Mouse (Mus musculus): ENCODE results near the gene Msantd3. TPM values are rescaled to one million over a fixed set of nuclear protein-coding genes. Genes with fewer than 3 reads are reported as not detected.

Msantd3 gene
- polyA plus RNA-seq, 1 experiment from 2014 or later, result 23.3 TPM

DNA sequence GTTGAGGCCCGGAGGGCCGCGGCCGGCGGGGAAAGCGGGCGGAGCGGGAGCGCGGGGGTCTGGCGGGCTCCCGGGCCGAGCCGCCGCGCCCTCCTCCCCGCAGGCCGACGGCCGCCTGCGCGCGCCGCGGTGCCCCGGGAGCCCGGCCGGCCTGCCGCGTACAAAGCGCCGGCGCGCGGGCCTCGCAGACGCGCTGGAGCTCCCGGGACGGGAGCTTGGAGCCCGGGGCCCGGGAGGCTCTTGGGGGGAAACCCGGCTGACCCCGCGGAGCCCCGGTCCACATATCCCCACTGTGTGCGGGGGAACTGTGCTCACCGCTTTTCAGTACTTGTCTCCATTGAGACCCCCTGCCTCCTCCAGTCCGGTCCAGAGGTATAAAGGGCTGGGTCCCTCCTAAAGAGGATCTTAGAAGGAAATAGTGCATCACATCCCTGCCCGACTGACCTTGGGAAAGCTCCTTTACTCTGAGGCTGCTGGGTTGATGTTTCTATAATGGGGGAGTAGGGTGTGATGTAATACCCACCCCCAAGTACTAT lies 909 bp downstream of the Msantd3 start:
- peak; percentile 81 for ATAC-seq (ENCODE audit: low FRiP score)
- under 1% methylated on average over 39 of the region's 50 CpGs for WGBS
- peaks cover 34% of the 10 kb centered on the region for H3K4me1 ChIP-seq (replicated peaks; ENCODE audit: control insufficient read depth, insufficient read depth, low read length)

DNA sequence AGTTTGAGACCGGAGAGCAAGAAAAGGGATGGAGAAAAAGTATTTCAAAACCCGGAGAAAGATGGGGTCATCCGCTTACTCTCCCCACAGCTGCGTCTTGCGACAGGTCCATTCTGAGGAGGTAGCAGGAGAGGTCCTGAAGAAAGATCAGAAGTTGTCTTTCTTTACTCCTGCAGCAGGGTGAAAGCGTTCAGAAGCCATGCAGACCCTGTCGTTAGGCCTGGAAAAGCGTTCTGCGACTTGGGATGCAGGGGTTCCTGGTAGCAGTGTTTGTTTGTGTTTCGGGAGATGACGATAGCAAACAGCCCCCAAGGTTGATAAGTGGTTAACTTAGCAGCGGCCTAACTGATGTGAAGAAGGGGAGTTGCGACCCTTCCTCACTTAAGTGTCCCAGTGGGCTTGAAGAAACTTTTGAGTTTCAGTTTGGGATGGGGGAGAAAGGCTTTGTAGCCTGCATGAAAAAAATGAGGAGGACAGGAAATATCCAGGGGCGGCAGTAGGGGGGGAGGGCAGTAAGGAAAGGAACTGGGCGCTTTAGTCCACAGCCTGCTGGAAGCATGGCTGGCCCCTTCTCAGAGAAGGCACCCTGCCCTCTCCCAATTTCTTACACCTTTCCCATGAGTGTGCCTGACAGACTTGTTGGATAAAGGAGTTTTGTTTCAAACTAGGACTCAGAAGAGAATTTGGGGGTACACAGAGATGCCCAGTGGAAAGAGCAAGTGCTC lies 2.0 kb downstream of the Msantd3 start:
- no peak overlapping the region for H3K27ac ChIP-seq

More for the DNA sequence above, 909 bp downstream of the Msantd3 start:
- H3K9me3 ChIP-seq (ENCODE audit: control insufficient read depth, low read length), result no peaks in the 10 kb centered on the region
- DNase-seq (ENCODE audit: low spot score), result no peak
- H3K27ac ChIP-seq, result peak overlapping the region; percentile 89
- peak overlapping the region; percentile 93 for H3K9ac ChIP-seq
- H3K36me3 ChIP-seq (replicated peaks; ENCODE audit: control insufficient read depth, insufficient read depth), result no peaks in the 10 kb centered on the region
- peak overlapping the region; percentile 72 for H3K4me3 ChIP-seq (replicated peaks; ENCODE audit: low read length)
- no peaks in the 10 kb centered on the region for H3K27me3 ChIP-seq (ENCODE audit: control insufficient read depth, insufficient read depth, low read length)
- peak overlapping the region; percentile 61 for H3K4me2 ChIP-seq (replicated peaks)

DNA sequence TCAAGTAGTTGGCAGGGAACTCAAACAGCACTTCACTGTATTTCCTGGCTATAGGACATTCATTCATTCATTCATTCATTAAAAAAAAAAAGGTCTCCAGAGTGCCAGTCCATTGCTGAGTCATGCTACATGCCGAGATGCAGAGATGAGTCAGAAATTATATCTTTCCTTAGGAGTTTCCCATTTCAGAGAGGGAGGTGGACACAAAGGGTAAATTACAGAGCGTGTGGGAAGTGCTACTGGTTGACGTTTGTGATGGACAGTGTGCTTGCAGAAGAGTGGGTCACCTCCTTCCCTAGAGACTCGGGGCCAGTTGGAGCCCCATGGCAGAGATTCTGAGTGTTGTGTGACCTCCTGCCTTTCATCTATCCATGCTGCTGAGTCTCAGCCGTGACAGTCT lies 2.6 kb downstream of the Msantd3 start:
- Histone ChIP-seq H3K4me1 (replicated peaks; ENCODE audit: control insufficient read depth, insufficient read depth, low read length) (peaks cover 51% of the 10 kb centered on the region), H3K4me3 (replicated peaks; ENCODE audit: low read length) (peak overlapping the region; percentile 72; the same call in 1 of the 2 replicates), H3K36me3 (replicated peaks; ENCODE audit: control insufficient read depth, insufficient read depth) (no peaks in the 10 kb centered on the region), H3K9ac (peak overlapping the region; percentile 93; the same call in 1 of the 2 replicates), H3K9me3 (ENCODE audit: control insufficient read depth, low read length) (no peaks in the 10 kb centered on the region), H3K27ac (no peak overlapping the region), H3K4me2 (replicated peaks) (peak overlapping the region; percentile 61), H3K27me3 (ENCODE audit: control insufficient read depth, insufficient read depth, low read length) (no peaks in the 10 kb centered on the region)
- no peak for DNase-seq (ENCODE audit: low spot score)
- no peak for ATAC-seq (ENCODE audit: low FRiP score)
- whole genome bisulfite sequencing, result 25% methylated on average over 5 of the region's 5 CpGs

More for the DNA sequence above, 2.0 kb downstream of the Msantd3 start:
- DNase-seq (ENCODE audit: low spot score), result no peak
- ATAC-seq (ENCODE audit: low FRiP score), result no peak
- H3K9ac ChIP-seq, result peak overlapping the region; percentile 93
- peak overlapping the region; percentile 61 for H3K4me2 ChIP-seq (replicated peaks)
- peak overlapping the region; percentile 72 for H3K4me3 ChIP-seq (replicated peaks; ENCODE audit: low read length)
- no peaks in the 10 kb centered on the region for H3K27me3 ChIP-seq (ENCODE audit: control insufficient read depth, insufficient read depth, low read length)
- no peaks in the 10 kb centered on the region for H3K36me3 ChIP-seq (replicated peaks; ENCODE audit: control insufficient read depth, insufficient read depth)
- peaks cover 44% of the 10 kb centered on the region for H3K4me1 ChIP-seq (replicated peaks; ENCODE audit: control insufficient read depth, insufficient read depth, low read length)
- no peaks in the 10 kb centered on the region for H3K9me3 ChIP-seq (ENCODE audit: control insufficient read depth, low read length)
- WGBS, result 2% methylated on average over 15 of the region's 15 CpGs

DNA sequence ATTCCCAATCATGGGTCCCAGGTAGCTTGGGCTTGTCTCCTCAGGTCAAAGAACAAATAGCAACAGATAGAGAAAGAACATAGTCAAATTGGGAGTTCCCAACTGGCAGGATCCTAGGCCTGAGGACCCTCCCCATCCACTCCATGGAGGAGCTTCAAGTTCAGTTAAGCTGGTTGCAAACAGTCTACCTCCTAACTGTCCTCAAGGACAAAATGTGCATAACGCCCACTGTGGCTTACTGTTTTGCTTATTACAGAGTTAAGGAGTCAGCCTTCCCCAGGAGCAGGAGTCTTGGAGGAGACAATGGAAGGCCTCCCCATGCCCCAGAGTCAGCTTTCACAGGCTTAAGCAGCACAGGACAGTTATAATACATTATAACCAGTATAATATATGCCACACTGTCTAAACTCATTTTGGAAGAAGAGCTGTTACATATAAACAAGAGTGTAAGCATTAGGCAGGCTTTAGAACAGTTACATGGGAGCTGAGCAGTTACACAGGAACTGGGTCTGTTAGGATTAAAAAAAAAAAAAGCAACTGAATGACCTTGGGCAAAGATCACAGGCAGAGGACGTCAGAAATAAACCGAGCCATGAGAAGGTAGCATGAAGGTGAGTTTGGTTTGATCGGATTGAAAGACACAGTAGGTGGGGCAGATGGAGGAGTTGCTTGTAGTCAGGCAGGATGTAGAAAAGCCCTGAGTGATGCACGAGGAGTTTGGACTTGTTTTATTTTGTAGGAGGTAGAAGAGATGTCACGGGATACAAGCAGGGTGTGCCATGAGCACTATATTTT lies 3.5 kb downstream of the Msantd3 start:
- no peak overlapping the region for H3K4me3 ChIP-seq (replicated peaks; ENCODE audit: low read length)
- WGBS, result 66% methylated on average over 6 of the region's 6 CpGs

DNA sequence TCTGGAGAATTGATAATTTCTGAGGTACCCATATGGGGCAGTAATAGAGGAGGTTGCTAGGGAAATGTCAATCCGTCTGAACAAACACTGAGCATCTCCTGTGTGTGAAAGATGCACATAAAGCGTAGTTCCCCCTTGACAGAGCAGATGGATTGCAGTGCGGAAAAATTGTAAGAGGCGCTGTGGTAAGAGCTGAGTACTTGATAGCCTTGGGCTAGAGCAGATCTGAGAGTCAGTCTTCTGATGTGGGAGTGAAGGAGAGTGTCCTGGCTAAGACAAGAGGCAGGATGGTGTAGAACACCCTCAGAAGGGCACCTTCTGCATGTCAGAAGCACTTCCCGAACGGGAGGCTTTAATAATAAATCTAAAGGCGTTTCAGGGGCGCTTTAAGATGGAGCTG lies 4.4 kb downstream of the Msantd3 start:
- no peak for ATAC-seq (ENCODE audit: low FRiP score)
- Histone ChIP-seq H3K4me2 (replicated peaks) (no peak overlapping the region), H3K4me3 (replicated peaks; ENCODE audit: low read length) (no peak overlapping the region), H3K36me3 (replicated peaks; ENCODE audit: control insufficient read depth, insufficient read depth) (no peaks in the 10 kb centered on the region), H3K9me3 (ENCODE audit: control insufficient read depth, low read length) (no peaks in the 10 kb centered on the region), H3K27ac (no peak overlapping the region), H3K27me3 (ENCODE audit: control insufficient read depth, insufficient read depth, low read length) (no peaks in the 10 kb centered on the region), H3K9ac (no peak overlapping the region), H3K4me1 (replicated peaks; ENCODE audit: control insufficient read depth, insufficient read depth, low read length) (peaks cover 69% of the 10 kb centered on the region)
- WGBS, result 60% methylated on average over 8 of the region's 8 CpGs
- DNase-seq (ENCODE audit: low spot score), result no peak

More for the DNA sequence above, 3.5 kb downstream of the Msantd3 start:
- no peaks in the 10 kb centered on the region for H3K36me3 ChIP-seq (replicated peaks; ENCODE audit: control insufficient read depth, insufficient read depth)
- H3K9ac ChIP-seq, result no peak overlapping the region
- DNase-seq (ENCODE audit: low spot score), result no peak
- no peaks in the 10 kb centered on the region for H3K27me3 ChIP-seq (ENCODE audit: control insufficient read depth, insufficient read depth, low read length)
- H3K4me2 ChIP-seq (replicated peaks), result no peak overlapping the region
- no peak overlapping the region for H3K27ac ChIP-seq
- no peaks in the 10 kb centered on the region for H3K9me3 ChIP-seq (ENCODE audit: control insufficient read depth, low read length)
- peaks cover 60% of the 10 kb centered on the region for H3K4me1 ChIP-seq (replicated peaks; ENCODE audit: control insufficient read depth, insufficient read depth, low read length)
- ATAC-seq (ENCODE audit: low FRiP score), result no peak

DNA sequence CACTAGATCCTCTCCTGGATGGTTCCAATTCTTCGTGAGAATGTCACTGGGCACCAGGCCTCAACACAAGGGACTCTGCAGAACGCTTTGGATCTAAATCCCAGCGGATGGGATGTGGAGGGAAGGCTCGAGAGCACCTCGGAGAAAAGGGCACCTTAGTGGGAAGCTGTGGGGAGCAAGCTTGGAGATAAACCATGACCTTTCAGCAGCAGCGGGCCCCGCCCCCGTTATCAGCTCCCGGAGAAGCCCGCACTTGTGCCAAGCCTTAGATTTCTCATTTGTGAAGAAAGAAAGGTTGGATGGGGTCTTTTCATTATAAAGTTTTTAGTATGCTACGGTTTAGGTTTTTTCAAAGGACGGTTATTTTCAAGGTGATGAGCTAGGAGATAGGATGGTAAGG lies 6.2 kb downstream of the Msantd3 start:
- Histone ChIP-seq H3K36me3 (replicated peaks; ENCODE audit: control insufficient read depth, insufficient read depth) (no peaks in the 10 kb centered on the region), H3K9me3 (ENCODE audit: control insufficient read depth, low read length) (no peaks in the 10 kb centered on the region), H3K27me3 (ENCODE audit: control insufficient read depth, insufficient read depth, low read length) (no peaks in the 10 kb centered on the region), H3K9ac (0 out of 2 replicates have a peak overlapping the region, but pooled peaks have one; percentile 25), H3K4me2 (replicated peaks) (no peak overlapping the region), H3K4me1 (replicated peaks; ENCODE audit: control insufficient read depth, insufficient read depth, low read length) (peaks cover 69% of the 10 kb centered on the region), H3K4me3 (replicated peaks; ENCODE audit: low read length) (no peak overlapping the region), H3K27ac (0 out of 2 replicates have a peak overlapping the region, but pooled peaks have one; percentile 63)
- 39% methylated on average over 12 of the region's 12 CpGs for WGBS
- DNase-seq (ENCODE audit: low spot score), result no peak
- ATAC-seq (ENCODE audit: low FRiP score), result no peak

DNA sequence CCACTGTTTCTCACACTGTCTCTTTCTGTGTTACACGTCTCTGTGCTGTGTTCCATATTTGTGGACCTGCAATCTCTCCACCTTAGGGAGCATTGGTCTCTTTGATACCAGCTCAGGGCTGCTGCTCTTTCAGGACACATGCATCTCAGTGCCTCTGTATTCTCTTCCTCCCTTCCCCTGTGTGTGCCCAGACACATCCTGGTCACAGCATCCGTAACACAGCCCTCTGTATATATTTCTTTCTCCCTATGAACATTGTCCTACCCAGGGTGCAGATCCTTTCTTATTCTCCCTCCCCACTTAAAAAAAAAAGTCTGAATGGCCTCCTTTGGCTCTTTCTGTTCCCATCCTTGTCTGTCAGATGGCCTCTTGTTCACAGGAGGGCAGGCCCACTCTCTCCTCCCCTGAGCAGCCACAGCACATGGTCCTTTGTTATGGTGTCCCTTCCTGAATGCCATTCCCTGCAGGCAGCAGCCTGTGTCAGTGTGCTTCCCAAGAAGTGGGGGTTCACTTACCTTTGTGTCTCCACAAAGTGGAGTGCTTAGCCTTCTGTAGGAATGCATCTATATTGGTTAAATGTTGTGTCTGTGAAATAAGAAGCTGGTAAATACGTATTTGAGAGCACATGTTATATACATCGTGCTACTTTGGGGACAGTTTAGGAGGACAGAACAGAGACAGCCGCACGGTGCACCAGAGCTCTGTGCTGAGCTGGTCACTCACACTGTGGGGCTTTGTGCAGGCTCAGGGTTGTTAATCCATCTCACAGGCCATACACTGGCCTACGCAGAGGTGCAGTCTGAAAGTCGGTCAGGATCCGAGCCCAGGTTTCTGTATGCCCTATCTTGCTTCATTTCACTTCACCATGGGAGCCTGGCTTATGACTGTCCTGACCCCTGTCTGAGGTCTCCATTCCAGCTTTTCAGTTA lies 7.1 kb downstream of the Msantd3 start:
- Histone ChIP-seq H3K27me3 (ENCODE audit: control insufficient read depth, insufficient read depth, low read length) (no peaks in the 10 kb centered on the region), H3K4me2 (replicated peaks) (no peak overlapping the region), H3K27ac (peak overlapping the region; percentile 63), H3K9ac (peak overlapping the region; percentile 25; the same call in 1 of the 2 replicates), H3K9me3 (ENCODE audit: control insufficient read depth, low read length) (no peaks in the 10 kb centered on the region), H3K4me1 (replicated peaks; ENCODE audit: control insufficient read depth, insufficient read depth, low read length) (peaks cover 61% of the 10 kb centered on the region), H3K36me3 (replicated peaks; ENCODE audit: control insufficient read depth, insufficient read depth) (no peaks in the 10 kb centered on the region), H3K4me3 (replicated peaks; ENCODE audit: low read length) (no peak overlapping the region)
- DNase-seq (ENCODE audit: low spot score) (no peak), ATAC-seq (ENCODE audit: low FRiP score) (peak; percentile 46; the same call in 1 of the 2 replicates)
- 18% methylated on average over 9 of the region's 9 CpGs for WGBS

DNA sequence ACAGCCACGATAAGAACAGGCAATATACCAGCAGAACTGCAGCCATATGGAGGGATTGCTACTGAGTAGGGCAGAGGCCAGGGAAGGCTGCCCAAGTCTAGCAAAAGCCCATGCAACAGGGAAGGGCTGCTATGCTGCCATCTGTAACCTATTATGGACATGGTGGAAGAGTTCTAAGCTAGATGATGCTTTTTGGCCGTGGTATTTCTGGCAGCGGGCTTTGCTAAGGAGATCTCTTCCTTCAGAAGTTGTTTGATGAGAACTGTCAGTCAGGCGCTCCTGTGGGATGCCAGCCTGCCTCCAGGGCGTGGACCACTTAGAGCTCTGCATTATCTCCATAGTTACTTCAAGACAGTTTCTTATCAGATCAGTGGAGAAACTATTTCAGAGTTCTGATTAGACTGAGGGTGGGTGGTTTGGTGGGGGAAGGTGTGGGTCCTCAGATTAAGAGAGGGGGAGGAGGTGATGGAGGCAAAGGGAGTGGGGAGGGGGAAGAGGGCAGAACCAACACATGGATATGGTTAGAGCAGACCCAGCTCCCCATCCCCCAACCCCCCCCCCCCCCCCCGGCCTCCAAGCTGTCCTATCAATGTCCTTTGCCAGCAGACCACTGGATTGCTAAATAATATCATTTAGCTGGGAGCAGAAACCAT lies 8.8 kb downstream of the Msantd3 start:
- H3K9me3 ChIP-seq (ENCODE audit: control insufficient read depth, low read length), result no peaks in the 10 kb centered on the region
- no peak overlapping the region for H3K4me3 ChIP-seq (replicated peaks; ENCODE audit: low read length)
- WGBS, result 39% methylated on average over 6 of the region's 6 CpGs
- no peak overlapping the region for H3K4me2 ChIP-seq (replicated peaks)
- ATAC-seq (ENCODE audit: low FRiP score), result peak; percentile 53; the same call in 1 of the 2 replicates
- no peak for DNase-seq (ENCODE audit: low spot score)
- H3K9ac ChIP-seq, result no peak overlapping the region
- peaks cover 50% of the 10 kb centered on the region for H3K4me1 ChIP-seq (replicated peaks; ENCODE audit: control insufficient read depth, insufficient read depth, low read length)
- H3K27me3 ChIP-seq (ENCODE audit: control insufficient read depth, insufficient read depth, low read length), result no peaks in the 10 kb centered on the region
- no peak overlapping the region for H3K27ac ChIP-seq
- peaks cover 14% of the 10 kb centered on the region for H3K36me3 ChIP-seq (replicated peaks; ENCODE audit: control insufficient read depth, insufficient read depth)
